ENCODE assay signal across 28 mouse cellular contexts in genomic region chr10:63352111-63352510, GRCm38 (mm10). TPM values are rescaled to one million over a fixed set of nuclear protein-coding genes. Genes with fewer than 3 reads are reported as not detected.
DNase-seq lines count a peak whose midpoint lies in the region; ATAC-seq and TF ChIP-seq lines count a peak whose summit lies in the region.
"Had no signal": no experiment of that assay in that cellular context is flagged by ENCODE, and none has a peak within 500 bp of the region (broad histone marks: within the 10 kb centered on the region; RNA-seq: fewer than 3 reads in every experiment).

No protein-coding gene starts in this region.

- intact Hi-C loops in left cerebral cortex, adult 2 months (cut with DNase I), result no loop called here
- intact Hi-C loops in left cerebral cortex, postnatal 4 days (cut with DNase I), result no loop called here
- intact Hi-C loops in left cerebral cortex, postnatal 36 days (cut with DNase I), result no loop called here

- TF ChIP-seq CTCF in left cerebral cortex, adult 2 months (IDR thresholded peaks at IDR 0.05), result no peak
- no peak for TF ChIP-seq CTCF in brain, embryonic 14.5 days (IDR thresholded peaks at IDR 0.05; ENCODE audit: borderline replicate concordance, extremely low read depth, insufficient read depth, insufficient read length)
- TF ChIP-seq CTCF in thymus, adult 2 months (IDR thresholded peaks at IDR 0.05; ENCODE audit: borderline replicate concordance, control insufficient read depth, extremely low read depth, insufficient read depth, low read length, poor library complexity), result no peak

- 94% methylated on average over 5 of the region's 5 CpGs for WGBS in thymus, adult 2 months

- ATAC-seq in erythroblast, adult 5-6 weeks (replicated peaks; ENCODE audit: low FRiP score, poor library complexity, severe bottlenecking), result no peak
- ATAC-seq: forebrain, embryonic 14.5 days; hindbrain, embryonic 16.5 days; intestine, embryonic 15.5 days had no signal

- no peaks in the 10 kb centered on the region for H3K36me3 ChIP-seq in thymus, adult 2 months (ENCODE audit: control insufficient read depth, insufficient read depth, low read length)
- H3K36me3 ChIP-seq: embryonic facial prominence, embryonic 10.5 days; embryonic facial prominence, embryonic 15.5 days; heart, embryonic 13.5 days; hindbrain, embryonic 10.5 days; intestine, embryonic 15.5 days; limb, embryonic 13.5 days; midbrain, embryonic 12.5 days; neural tube, embryonic 12.5 days had no signal

- H3K27me3 ChIP-seq in thymus, adult 2 months (ENCODE audit: control insufficient read depth, insufficient read depth, low read length), result no peaks in the 10 kb centered on the region
- H3K27me3 ChIP-seq: embryonic facial prominence, embryonic 15.5 days; intestine, embryonic 15.5 days; limb, embryonic 13.5 days; midbrain, embryonic 12.5 days; neural tube, embryonic 12.5 days had no signal

- no peak for DNase-seq in left cerebral cortex, adult 2 months (ENCODE audit: extremely low spot score in 1 of 2, low spot score in 2 of 2)
- no peak for DNase-seq in left cerebral cortex, postnatal 4 days
- peak; percentile 33 for DNase-seq in brain, embryonic 14.5 days (ENCODE audit: low read depth)
- peak; percentile 22 to 30 for DNase-seq in left cerebral cortex, postnatal 36 days (ENCODE audit: low spot score in 2 of 2)
- no peak for DNase-seq in thymus, adult 2 months
- DNase-seq: adrenal gland, adult 2 months; adrenal gland, postnatal 36 days; B cell, adult 2 months; cerebellum, adult 8-10 months; cerebellum, postnatal 25 days; gastrocnemius, postnatal 10 days; heart, postnatal 10 days; kidney, adult 9 months; kidney, postnatal 10 days; lung, postnatal 4 days had no signal

- no peaks in the 10 kb centered on the region for H3K4me1 ChIP-seq in thymus, adult 2 months (replicated peaks; ENCODE audit: control insufficient read depth, insufficient read depth, low read length)
- H3K4me1 ChIP-seq: embryonic facial prominence, embryonic 15.5 days; heart, embryonic 13.5 days; hindbrain, embryonic 10.5 days; intestine, embryonic 15.5 days; limb, embryonic 13.5 days; midbrain, embryonic 12.5 days; neural tube, embryonic 12.5 days had no signal

- no peak overlapping the region for H3K4me3 ChIP-seq in left cerebral cortex, adult 2 months
- H3K4me3 ChIP-seq in thymus, adult 2 months (ENCODE audit: control insufficient read depth, insufficient read depth, low read length), result no peak overlapping the region
- H3K4me3 ChIP-seq: embryonic facial prominence, embryonic 10.5 days; embryonic facial prominence, embryonic 15.5 days; heart, embryonic 13.5 days; hindbrain, embryonic 10.5 days; intestine, embryonic 15.5 days; limb, embryonic 13.5 days; megakaryocyte, embryonic 14.5 days; midbrain, embryonic 12.5 days; myocyte; neural tube, embryonic 12.5 days had no signal

- TF ChIP-seq POLR2A in brain, embryonic 14.5 days (IDR thresholded peaks at IDR 0.05; ENCODE audit: borderline replicate concordance, extremely low read depth, insufficient read depth, insufficient read length, poor library complexity, severe bottlenecking), result no peak
- TF ChIP-seq POLR2A in thymus, adult 2 months (IDR thresholded peaks at IDR 0.05; ENCODE audit: control insufficient read depth, extremely low read depth, insufficient read depth, low read length, poor library complexity), result no peak

- peak overlapping the region; percentile 1; the same call in 1 of the 2 replicates for H3K27ac ChIP-seq in left cerebral cortex, adult 2 months
- no peak overlapping the region for H3K27ac ChIP-seq in thymus, adult 2 months (ENCODE audit: control insufficient read depth, insufficient read depth, low read length)
- H3K27ac ChIP-seq: embryonic facial prominence, embryonic 10.5 days; embryonic facial prominence, embryonic 15.5 days; heart, embryonic 13.5 days; hindbrain, embryonic 10.5 days; intestine, embryonic 15.5 days; limb, embryonic 13.5 days; midbrain, embryonic 12.5 days; neural tube, embryonic 12.5 days had no signal

RNA-seq across cellular contexts. Expression of gene Sirt1, which starts 29.4 kb away (rescaled TPM):
- 10 to 100 TPM; 14.0 to 14.6 TPM for total RNA-seq in left cerebral cortex, adult 2 months (2021)
- 10 to 100 TPM; 14.9 to 17.5 TPM for total RNA-seq in left cerebral cortex, postnatal 4 days (2021)
- polyA plus RNA-seq in brain, embryonic 14.5 days (2012; rRNA removed), result 16.4 and 17.2 TPM in 2 replicates
- 10 to 100 TPM; 12.4 to 16.1 TPM for total RNA-seq in left cerebral cortex, postnatal 36 days (2021)
- 10.0 and 11.5 TPM in 2 replicates for polyA plus RNA-seq in thymus, adult 2 months (2012; rRNA removed)
- total RNA-seq in erythroblast, adult 5-6 weeks (2015; ENCODE audit: low replicate concordance), result 18.8 and 21.7 TPM in 2 replicates
- total RNA-seq in erythroblast, adult 5-6 weeks (2017; ENCODE audit: low replicate concordance), result 30.3 and 31.5 TPM in 2 replicates

RNA-seq across cellular contexts. Expression of gene Dnajc12, which starts 30.1 kb away (rescaled TPM):
- 10 to 100 TPM; 23.0 to 24.0 TPM for total RNA-seq in left cerebral cortex, adult 2 months (2021)
- total RNA-seq in left cerebral cortex, postnatal 4 days (2021), result 1 to 10 TPM; 5.5 to 6.9 TPM
- polyA plus RNA-seq in brain, embryonic 14.5 days (2012; rRNA removed), result 9.3 and 11.5 TPM in 2 replicates
- 10 to 100 TPM; 21.7 to 22.0 TPM for total RNA-seq in left cerebral cortex, postnatal 36 days (2021)
- 0.94 and 1.8 TPM in 2 replicates for polyA plus RNA-seq in thymus, adult 2 months (2012; rRNA removed)
- 2.3 and 4.8 TPM in 2 replicates for total RNA-seq in erythroblast, adult 5-6 weeks (2015; ENCODE audit: low replicate concordance)
- total RNA-seq in erythroblast, adult 5-6 weeks (2017; ENCODE audit: low replicate concordance), result 0.51 and 0.98 TPM in 2 replicates

Comparison
In these comparisons a context has a peak if more than half of its experiments do, and no peak if none do; other contexts are left out.
1. DNase-seq: peak in brain, embryonic 14.5 days (single experiment) and left cerebral cortex, postnatal 36 days (2 of 2); none in left cerebral cortex, adult 2 months (0 of 2), left cerebral cortex, postnatal 4 days (single experiment) and thymus, adult 2 months (single experiment).